Mouse (Mus musculus): ENCODE data around the gene Mpv17l2. TPM values are rescaled to one million over a fixed set of nuclear protein-coding genes. Genes with fewer than 3 reads are reported as not detected.
A peak's percentile ranks its signal among the peaks of the same experiment; 100 is the strongest.

Gene Mpv17l2
- polyA plus RNA-seq, 1 experiment from 2014 or later: 46.1 TPM

DNA sequence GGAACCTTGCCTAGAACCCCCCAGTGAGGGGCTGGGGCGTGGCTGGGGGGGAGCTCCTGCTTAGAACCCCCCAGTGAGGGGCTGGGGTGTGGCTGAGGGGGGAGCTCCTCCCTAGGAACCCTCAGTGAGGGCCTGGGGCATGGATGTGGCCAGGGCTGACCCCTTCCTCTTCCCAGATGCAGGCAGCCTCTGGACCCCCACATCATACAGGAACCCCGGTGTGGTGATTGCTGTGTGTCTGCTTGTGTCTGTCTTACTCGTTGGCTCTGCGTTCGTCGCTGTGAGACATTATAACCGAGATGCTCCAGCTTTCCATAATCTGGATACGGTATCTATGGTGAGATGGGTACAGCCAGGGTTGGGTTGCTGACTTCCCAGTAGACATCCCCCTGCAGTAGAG lies 39.1 kb downstream of the Mpv17l2 start:
- H3K36me3 ChIP-seq: no peaks in the 10 kb centered on the region
- no peak overlapping the region for H3K4me3 ChIP-seq (replicated peaks)
- 82% methylated on average over 8 of the region's 8 CpGs for WGBS
- no peak overlapping the region for H3K27ac ChIP-seq
- H3K27me3 ChIP-seq: peaks cover 4% of the 10 kb centered on the region; the same call in 1 of the 2 replicates
- H3K4me1 ChIP-seq: peaks cover 26% of the 10 kb centered on the region
- no peak overlapping the region for H3K9ac ChIP-seq
- ATAC-seq (replicated peaks; ENCODE audit: low FRiP score): no peak
- no peak overlapping the region for H3K4me2 ChIP-seq
- H3K9me3 ChIP-seq (replicated peaks): no peaks in the 10 kb centered on the region

DNA sequence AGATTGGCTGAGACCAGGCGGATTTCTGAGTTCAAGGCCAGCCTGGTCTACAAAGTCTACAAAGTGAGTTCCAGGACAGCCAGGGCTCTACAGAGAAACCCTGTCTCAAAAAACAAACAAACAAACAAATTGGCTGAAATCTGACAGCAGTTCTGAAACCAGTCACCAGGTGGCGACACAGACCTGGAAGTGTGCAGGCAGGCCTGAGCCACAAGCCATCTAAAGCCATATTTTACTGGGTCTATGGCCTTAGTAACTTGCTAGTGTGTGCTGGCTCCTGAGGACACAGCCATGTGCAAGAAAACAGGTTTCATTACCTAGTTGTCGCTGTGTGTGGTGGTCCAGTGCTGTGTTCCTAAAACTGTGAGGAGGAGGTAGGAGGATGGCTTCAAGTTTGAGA lies 40.0 kb downstream of the Mpv17l2 start:
- ATAC-seq (replicated peaks; ENCODE audit: low FRiP score): no peak
- Histone ChIP-seq H3K27ac (no peak overlapping the region; the same call in 1 of the 2 replicates), H3K27me3 (0 out of 2 replicates have a peak, but pooled peaks cover 3% of the 10 kb centered on the region), H3K4me1 (peaks cover 26% of the 10 kb centered on the region), H3K9ac (no peak overlapping the region), H3K36me3 (no peaks in the 10 kb centered on the region), H3K9me3 (replicated peaks) (no peaks in the 10 kb centered on the region), H3K4me3 (replicated peaks) (no peak overlapping the region), H3K4me2 (no peak overlapping the region)
- 7% methylated on average over 3 of the region's 3 CpGs for WGBS

DNA sequence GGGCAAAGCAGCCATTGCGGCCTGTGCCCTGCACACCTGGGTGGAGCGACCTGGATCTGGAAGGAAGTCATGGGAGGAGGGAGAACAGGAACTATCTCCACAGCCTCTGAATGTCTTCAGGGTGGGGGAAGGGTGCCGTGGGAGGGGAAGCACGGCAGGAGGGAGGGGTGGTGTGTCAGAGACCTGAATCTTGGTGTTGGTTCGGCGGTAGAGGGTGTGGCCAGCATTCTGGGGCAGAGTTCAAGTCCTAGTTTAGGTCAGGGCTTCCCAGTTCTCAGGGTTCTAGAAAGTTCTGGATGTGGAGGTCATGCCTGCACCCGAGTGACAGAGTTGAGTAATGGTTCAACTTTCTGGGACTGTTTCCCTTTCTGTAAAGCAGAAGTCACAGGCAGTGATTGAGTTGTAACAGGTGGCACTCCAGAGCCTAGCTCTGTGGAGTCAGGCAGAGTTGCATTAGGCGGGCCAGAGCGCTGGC lies 40.9 kb downstream of the Mpv17l2 start:
- ATAC-seq (replicated peaks; ENCODE audit: low FRiP score): no peak
- Histone ChIP-seq H3K36me3 (no peaks in the 10 kb centered on the region), H3K27me3 (0 out of 2 replicates have a peak, but pooled peaks cover 3% of the 10 kb centered on the region), H3K4me3 (replicated peaks) (no peak overlapping the region), H3K27ac (no peak overlapping the region), H3K9ac (no peak overlapping the region), H3K9me3 (replicated peaks) (no peaks in the 10 kb centered on the region), H3K4me2 (no peak overlapping the region), H3K4me1 (peaks cover 22% of the 10 kb centered on the region)
- 51% methylated on average over 9 of the region's 9 CpGs for WGBS

DNA sequence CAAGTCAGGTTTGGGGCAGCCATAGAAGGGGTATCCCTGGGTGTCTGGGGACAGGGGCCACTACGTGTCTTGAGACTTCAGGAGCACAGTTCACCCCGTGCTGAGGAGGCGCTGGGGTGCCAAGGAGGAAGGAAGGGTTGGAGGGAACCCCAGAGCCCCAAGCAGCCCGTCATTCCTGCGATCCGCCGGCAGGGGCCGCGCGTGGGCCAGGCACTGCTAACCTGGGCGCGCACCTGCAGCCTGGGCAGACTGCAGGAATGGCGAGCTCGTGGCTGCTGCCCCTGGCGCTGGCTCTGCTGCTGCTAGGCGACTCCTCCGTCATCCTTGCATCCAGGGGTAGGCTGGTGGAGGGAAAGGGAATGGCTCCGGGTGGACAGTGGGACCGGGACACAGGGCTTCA lies 42.4 kb downstream of the Mpv17l2 start, which contains the start of gene Gm3336:
Gene Gm3336, plus strand, starts transcription at position 247 of the 400 bp plus-strand sequence.
- H3K4me3 ChIP-seq (replicated peaks): no peak within 1 kb of the TSS
- peaks cover 17% of the 10 kb centered on the region for H3K4me1 ChIP-seq
- peak; percentile 15; the same call in 1 of the 2 replicates for ATAC-seq (replicated peaks; ENCODE audit: low FRiP score)
- H3K36me3 ChIP-seq: no peaks in the 10 kb centered on the region
- H3K27me3 ChIP-seq: 0 out of 2 replicates have a peak, but pooled peaks cover 3% of the 10 kb centered on the region
- no peaks in the 10 kb centered on the region for H3K9me3 ChIP-seq (replicated peaks)
- 3% methylated on average over 19 of the region's 19 CpGs for WGBS
- peak within 1 kb of the TSS; percentile 31; the same call in 1 of the 2 replicates for H3K4me2 ChIP-seq
- no peak within 1 kb of the TSS for H3K9ac ChIP-seq
- H3K27ac ChIP-seq: no peak within 1 kb of the TSS

DNA sequence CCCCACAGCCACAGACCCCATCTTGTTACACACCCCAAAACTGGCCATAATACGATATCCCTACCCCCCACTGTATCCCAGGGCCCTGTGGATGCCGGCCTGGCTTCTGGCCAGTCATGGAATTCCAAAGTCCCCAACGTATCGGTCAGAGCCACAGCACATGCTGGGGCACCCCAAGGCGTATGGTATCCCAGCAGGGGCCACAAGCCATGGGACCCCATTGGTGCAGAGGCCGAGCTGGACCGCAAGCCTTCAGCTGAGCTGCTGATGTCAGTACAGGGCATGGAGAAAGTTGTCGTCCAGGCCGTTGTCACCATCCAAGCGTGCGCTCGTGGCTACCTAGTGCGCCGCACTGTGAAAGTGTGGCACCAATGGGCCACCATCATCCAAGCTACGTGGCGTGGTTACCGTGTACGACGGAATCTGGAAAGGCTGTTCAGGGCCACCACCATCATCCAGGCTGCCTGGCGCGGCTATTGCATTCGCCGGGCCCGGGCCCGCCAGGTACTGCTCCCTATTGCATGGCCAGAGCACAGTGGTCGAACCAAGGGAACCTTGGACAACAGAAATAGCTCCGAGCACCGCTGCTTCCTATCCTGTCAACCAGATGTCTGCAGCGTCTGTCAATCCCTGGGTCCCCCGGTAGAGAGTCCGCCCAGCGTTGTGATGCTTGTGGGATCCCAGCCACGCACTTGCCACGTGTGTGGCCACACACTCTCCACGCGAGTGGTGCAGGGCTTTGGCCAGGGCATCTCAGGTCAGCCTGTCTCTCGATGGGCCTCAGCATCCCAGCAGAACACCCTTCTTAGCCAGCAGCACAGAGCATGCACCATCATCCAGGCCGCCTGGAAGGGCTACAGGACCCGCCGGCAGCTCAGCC lies 44.0 kb downstream of the Mpv17l2 start:
- Histone ChIP-seq H3K27ac (no peak overlapping the region), H3K4me3 (replicated peaks) (no peak overlapping the region), H3K4me1 (peaks cover 19% of the 10 kb centered on the region; the same call in 1 of the 2 replicates), H3K9me3 (replicated peaks) (no peaks in the 10 kb centered on the region), H3K4me2 (no peak overlapping the region), H3K9ac (no peak overlapping the region), H3K27me3 (0 out of 2 replicates have a peak, but pooled peaks cover 3% of the 10 kb centered on the region), H3K36me3 (no peaks in the 10 kb centered on the region)
- no peak for ATAC-seq (replicated peaks; ENCODE audit: low FRiP score)
- 88% methylated on average over 40 of the region's 40 CpGs for WGBS

DNA sequence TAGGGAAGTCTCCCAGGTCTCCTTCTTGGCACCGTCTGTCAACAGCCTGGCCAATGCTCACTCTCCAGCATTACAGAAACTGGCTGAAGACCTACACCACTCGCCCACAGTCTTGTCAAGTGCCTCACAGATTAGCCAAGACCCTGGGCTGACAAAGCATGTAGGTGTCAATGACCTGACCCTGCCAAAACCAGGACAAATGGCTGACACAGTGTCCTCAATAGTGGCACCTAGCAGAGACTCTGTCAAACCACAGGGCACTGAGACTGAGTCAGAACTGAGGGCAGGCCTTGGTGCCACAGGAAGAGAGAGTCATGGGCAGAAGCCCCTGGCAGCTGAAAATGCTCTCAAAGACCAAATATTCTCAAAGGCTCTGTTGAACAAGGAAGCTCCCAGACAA lies 45.7 kb downstream of the Mpv17l2 start:
- peaks cover 19% of the 10 kb centered on the region; the same call in 1 of the 2 replicates for H3K4me1 ChIP-seq
- H3K4me3 ChIP-seq (replicated peaks): no peak overlapping the region
- no peak overlapping the region for H3K27ac ChIP-seq
- 40% methylated on average over 2 of the region's 2 CpGs for WGBS
- H3K9ac ChIP-seq: no peak overlapping the region
- no peak for ATAC-seq (replicated peaks; ENCODE audit: low FRiP score)
- no peaks in the 10 kb centered on the region for H3K36me3 ChIP-seq
- 0 out of 2 replicates have a peak, but pooled peaks cover 3% of the 10 kb centered on the region for H3K27me3 ChIP-seq
- no peak overlapping the region for H3K4me2 ChIP-seq
- no peaks in the 10 kb centered on the region for H3K9me3 ChIP-seq (replicated peaks)

DNA sequence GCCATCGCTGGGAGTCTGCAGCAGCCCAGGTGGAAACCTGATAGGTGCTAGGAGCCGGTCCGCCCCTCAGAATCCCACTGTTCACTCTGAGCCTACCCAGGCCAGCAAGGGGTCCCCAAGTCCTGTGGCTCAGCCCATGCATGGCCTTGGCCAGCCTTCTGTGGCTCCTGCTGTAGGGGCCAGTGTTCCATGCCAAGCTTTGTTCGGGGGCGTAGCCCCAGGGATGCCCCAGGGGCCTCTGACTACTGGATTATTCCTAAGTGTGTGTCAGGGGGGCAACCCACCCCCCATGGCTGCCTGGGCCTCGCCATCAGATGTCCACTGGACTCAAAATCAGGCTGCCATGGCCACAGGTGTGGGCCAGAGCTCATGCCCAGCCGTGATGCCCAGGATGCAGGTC lies 46.8 kb downstream of the Mpv17l2 start:
- WGBS: 77% methylated on average over 7 of the region's 7 CpGs
- no peak overlapping the region for H3K4me2 ChIP-seq
- H3K9ac ChIP-seq: no peak overlapping the region
- no peaks in the 10 kb centered on the region for H3K27me3 ChIP-seq
- H3K4me3 ChIP-seq (replicated peaks): no peak overlapping the region
- H3K36me3 ChIP-seq: no peaks in the 10 kb centered on the region
- H3K4me1 ChIP-seq: peaks cover 19% of the 10 kb centered on the region; the same call in 1 of the 2 replicates
- H3K27ac ChIP-seq: no peak overlapping the region
- 0 out of 2 replicates have a peak, but pooled peaks have one; percentile 3 for ATAC-seq (replicated peaks; ENCODE audit: low FRiP score)
- H3K9me3 ChIP-seq (replicated peaks): no peaks in the 10 kb centered on the region

DNA sequence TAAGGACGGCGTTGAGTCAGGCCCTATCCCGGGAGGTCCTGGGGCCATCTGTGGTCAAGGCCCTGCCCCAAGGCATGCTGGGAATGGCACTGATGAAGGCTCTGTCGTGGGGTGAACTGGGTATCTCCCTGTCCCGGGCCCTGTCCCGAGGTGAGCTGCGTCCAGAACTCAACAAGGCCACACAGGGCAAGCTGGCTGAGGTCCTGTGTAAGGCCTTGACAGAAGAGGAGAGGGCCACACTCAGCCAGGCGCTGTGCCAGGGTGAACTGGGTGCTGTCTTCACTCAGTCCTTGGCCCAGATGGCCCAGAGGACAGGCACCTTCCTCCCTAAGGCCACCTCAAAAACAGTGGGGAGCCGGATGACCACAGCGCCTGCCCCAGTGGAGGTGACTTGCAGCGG lies 49.7 kb downstream of the Mpv17l2 start:
- H3K27me3 ChIP-seq: no peaks in the 10 kb centered on the region
- no peaks in the 10 kb centered on the region for H3K9me3 ChIP-seq (replicated peaks)
- H3K27ac ChIP-seq: no peak overlapping the region
- 84% methylated on average over 11 of the region's 11 CpGs for WGBS
- H3K36me3 ChIP-seq: no peaks in the 10 kb centered on the region
- peaks cover 14% of the 10 kb centered on the region; the same call in 1 of the 2 replicates for H3K4me1 ChIP-seq
- no peak overlapping the region for H3K4me3 ChIP-seq (replicated peaks)
- no peak for ATAC-seq (replicated peaks; ENCODE audit: low FRiP score)
- H3K4me2 ChIP-seq: no peak overlapping the region
- H3K9ac ChIP-seq: no peak overlapping the region

DNA sequence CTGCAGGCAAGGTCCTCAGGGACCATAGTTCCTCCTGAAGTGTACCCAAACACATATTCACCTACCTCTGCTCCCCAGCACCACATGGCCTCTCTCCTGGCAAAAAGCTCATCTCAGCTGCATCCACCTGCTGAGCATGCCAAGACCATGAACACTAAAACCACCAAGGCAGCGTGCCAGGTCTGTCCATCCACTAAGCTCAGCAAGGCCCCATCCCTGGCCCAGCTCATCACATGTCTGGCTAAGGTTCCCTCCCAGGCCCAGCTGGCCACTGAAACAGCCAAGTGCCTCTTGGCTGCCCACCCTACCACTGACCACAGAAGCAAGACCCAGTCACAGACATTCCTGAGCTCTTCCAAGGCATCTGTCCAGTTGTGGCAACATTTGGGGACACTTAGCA lies 50.5 kb downstream of the Mpv17l2 start:
- no peak overlapping the region for H3K9ac ChIP-seq
- H3K27ac ChIP-seq: no peak overlapping the region
- H3K36me3 ChIP-seq: no peaks in the 10 kb centered on the region
- peaks cover 14% of the 10 kb centered on the region; the same call in 1 of the 2 replicates for H3K4me1 ChIP-seq
- no peaks in the 10 kb centered on the region for H3K27me3 ChIP-seq
- H3K9me3 ChIP-seq (replicated peaks): no peaks in the 10 kb centered on the region
- WGBS: 95% methylated on average over 1 of the region's 1 CpGs
- H3K4me2 ChIP-seq: no peak overlapping the region
- no peak for ATAC-seq (replicated peaks; ENCODE audit: low FRiP score)
- no peak overlapping the region for H3K4me3 ChIP-seq (replicated peaks)

DNA sequence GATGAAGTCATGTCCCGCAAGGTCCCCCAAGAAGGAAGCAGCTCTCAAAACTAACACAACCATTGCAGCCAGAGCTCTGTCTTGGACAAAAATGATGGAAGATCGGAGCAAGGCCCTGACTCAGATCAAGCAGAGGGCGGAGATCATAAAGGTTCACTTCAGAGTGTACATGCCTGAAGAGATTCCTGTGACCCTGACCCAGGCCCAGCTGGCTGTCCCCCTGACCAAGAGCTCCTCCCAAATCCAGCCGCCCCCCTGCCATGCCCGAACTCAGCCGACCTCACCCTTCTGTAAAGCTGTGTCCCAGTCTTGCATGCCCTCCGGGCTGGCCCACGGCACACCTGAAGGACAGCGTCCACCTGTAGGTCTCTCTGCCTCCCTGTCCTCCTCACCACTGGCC lies 51.0 kb downstream of the Mpv17l2 start:
- H3K9ac ChIP-seq: no peak overlapping the region
- H3K27me3 ChIP-seq: no peaks in the 10 kb centered on the region
- peaks cover 14% of the 10 kb centered on the region; the same call in 1 of the 2 replicates for H3K4me1 ChIP-seq
- no peak for ATAC-seq (replicated peaks; ENCODE audit: low FRiP score)
- 82% methylated on average over 9 of the region's 9 CpGs for WGBS
- no peaks in the 10 kb centered on the region for H3K9me3 ChIP-seq (replicated peaks)
- H3K27ac ChIP-seq: no peak overlapping the region
- H3K4me3 ChIP-seq (replicated peaks): no peak overlapping the region
- H3K36me3 ChIP-seq: no peaks in the 10 kb centered on the region
- H3K4me2 ChIP-seq: no peak overlapping the region

Measured in kidney, embryonic 15.5 days (tissue).